8 mouse cellular contexts compared by ENCODE assay signal in genomic region chr13:46930659-46931046, GRCm38 (mm10). TPM values are rescaled to one million over a fixed set of nuclear protein-coding genes. Genes with fewer than 3 reads are reported as not detected.
A peak's percentile ranks its signal among the peaks of the same experiment; 100 is the strongest.
DNase-seq lines count a peak whose midpoint lies in the region; ATAC-seq and TF ChIP-seq lines count a peak whose summit lies in the region.

No protein-coding gene starts in this region.

- peak overlapping the region; percentile 69 for H3K4me3 ChIP-seq in erythroblast, embryonic 14.5 days (replicated peaks)
- H3K4me3 ChIP-seq in cortical plate, adult 2 months (ENCODE audit: insufficient read depth, low read length), result peak overlapping the region; percentile 47
- H3K4me3 ChIP-seq in hindbrain, embryonic 16.5 days (ENCODE audit: low read length), result peak overlapping the region; percentile 87
- H3K4me3 ChIP-seq in lung, postnatal 0 days (ENCODE audit: low read depth, low read length), result peak overlapping the region; percentile 84

- peak; percentile 88 for DNase-seq in 416B (ENCODE audit: low read depth)
- DNase-seq in lung, postnatal 0 days (ENCODE audit: low spot score), result no peak
- DNase-seq in skeletal muscle tissue, adult 2 months (ENCODE audit: low read depth, low spot score), result peak; percentile 39
- no peak for DNase-seq in retina, postnatal 1 day

- H3K27ac ChIP-seq in cortical plate, adult 2 months (ENCODE audit: insufficient read depth, low read length), result 0 out of 2 replicates have a peak overlapping the region, but pooled peaks have one; percentile 2
- H3K27ac ChIP-seq in hindbrain, embryonic 16.5 days (ENCODE audit: low read depth, low read length), result peak overlapping the region; percentile 98
- H3K27ac ChIP-seq in lung, postnatal 0 days (ENCODE audit: low read length), result peak overlapping the region; percentile 99

- H3K9me3 ChIP-seq in erythroblast, embryonic 14.5 days (ENCODE audit: control insufficient read depth, low read length), result no peaks in the 10 kb centered on the region
- H3K9me3 ChIP-seq in hindbrain, embryonic 16.5 days (ENCODE audit: control insufficient read depth, low read length), result no peaks in the 10 kb centered on the region
- H3K9me3 ChIP-seq in lung, postnatal 0 days (ENCODE audit: low read length), result no peaks in the 10 kb centered on the region

- H3K27me3 ChIP-seq in erythroblast, embryonic 14.5 days (ENCODE audit: control insufficient read depth), result peaks cover 24% of the 10 kb centered on the region
- no peaks in the 10 kb centered on the region for H3K27me3 ChIP-seq in hindbrain, embryonic 16.5 days (replicated peaks; ENCODE audit: control insufficient read depth, insufficient read depth, low read length)
- no peaks in the 10 kb centered on the region for H3K27me3 ChIP-seq in lung, postnatal 0 days (replicated peaks; ENCODE audit: insufficient read depth, low read length)

- H3K36me3 ChIP-seq in erythroblast, embryonic 14.5 days (ENCODE audit: control insufficient read depth), result peaks cover 2% of the 10 kb centered on the region; the same call in 1 of the 2 replicates
- no peaks in the 10 kb centered on the region for H3K36me3 ChIP-seq in hindbrain, embryonic 16.5 days (ENCODE audit: control insufficient read depth, insufficient read depth, low read length)
- H3K36me3 ChIP-seq in lung, postnatal 0 days (ENCODE audit: insufficient read depth, low read length), result no peaks in the 10 kb centered on the region

- H3K4me1 ChIP-seq in erythroblast, embryonic 14.5 days (ENCODE audit: control insufficient read depth), result peaks cover 18% of the 10 kb centered on the region
- H3K4me1 ChIP-seq in cortical plate, adult 2 months (ENCODE audit: control insufficient read depth, insufficient read depth, low read length), result no peaks in the 10 kb centered on the region
- peaks cover 15% of the 10 kb centered on the region for H3K4me1 ChIP-seq in hindbrain, embryonic 16.5 days (ENCODE audit: control insufficient read depth, insufficient read depth, low read depth, low read length)
- H3K4me1 ChIP-seq in lung, postnatal 0 days (ENCODE audit: insufficient read depth, low read depth, low read length), result peaks cover 21% of the 10 kb centered on the region

- no peak for TF ChIP-seq POLR2A in cortical plate, adult 2 months (IDR thresholded peaks at IDR 0.05; ENCODE audit: extremely low read depth, insufficient read depth, low read length)

- peak overlapping the region; percentile 66 for H3K4me2 ChIP-seq in hindbrain, embryonic 16.5 days (ENCODE audit: low read length)
- peak overlapping the region; percentile 91 for H3K4me2 ChIP-seq in lung, postnatal 0 days (replicated peaks; ENCODE audit: low read depth, low read length)

- no peak for TF ChIP-seq CTCF in cortical plate, adult 2 months (IDR thresholded peaks at IDR 0.05; ENCODE audit: extremely low read depth, insufficient read depth, low read length)
- TF ChIP-seq CTCF in lung, postnatal 0 days (IDR thresholded peaks at IDR 0.05), result no peak

- no peak for ATAC-seq in erythroblast, adult 5-6 weeks (replicated peaks; ENCODE audit: low FRiP score, poor library complexity, severe bottlenecking)
- peak; percentile 50 for ATAC-seq in hindbrain, embryonic 16.5 days
- ATAC-seq in lung, postnatal 0 days, result no peak; the same call in 1 of the 2 replicates

- WGBS in hindbrain, embryonic 16.5 days, result 2% methylated on average over 15 of the region's 15 CpGs
- under 1% methylated on average over 15 of the region's 15 CpGs for WGBS in lung, postnatal 0 days

- peak overlapping the region; percentile 88 for H3K9ac ChIP-seq in hindbrain, embryonic 16.5 days (ENCODE audit: low read depth, low read length)
- peak overlapping the region; percentile 41; the same call in 1 of the 2 replicates for H3K9ac ChIP-seq in lung, postnatal 0 days (replicated peaks; ENCODE audit: low read depth)

- TF ChIP-seq EP300 in lung, postnatal 0 days (IDR thresholded peaks at IDR 0.05), result no peak

RNA-seq across cellular contexts. Expression of gene Kif13a, which starts 1.0 kb away (rescaled TPM):
- polyA plus RNA-seq in erythroblast, embryonic 14.5 days (2012), result 0.01 TPM in 2 replicates
- 7.1 TPM in 2 replicates for total RNA-seq in erythroblast, adult 5-6 weeks (2015; ENCODE audit: low replicate concordance)
- total RNA-seq in erythroblast, adult 5-6 weeks (2017; ENCODE audit: low replicate concordance), result 6.6 and 12.8 TPM in 2 replicates
- polyA plus RNA-seq in cortical plate, adult 2 months (2012; rRNA removed), result 16.0 TPM in 2 replicates
- 8.0 and 8.9 TPM in 2 replicates for polyA plus RNA-seq in hindbrain, embryonic 16.5 days (2015; fragmentation: Nextera tagmentation; extraction: Ambion mirVana)
- polyA plus RNA-seq in lung, postnatal 0 days (2015; fragmentation: Nextera tagmentation; extraction: Ambion mirVana), result 30.5 TPM in 2 replicates

Comparison
In these comparisons a context has a peak if more than half of its experiments do, and no peak if none do; other contexts are left out.
1. DNase-seq: peak in 416B (single experiment) and skeletal muscle tissue, adult 2 months (single experiment); none in lung, postnatal 0 days (single experiment) and retina, postnatal 1 day (single experiment).
2. H3K27ac ChIP-seq: peak in every context shown above with its lines; median percentile 99 in lung, postnatal 0 days; 98 in hindbrain, embryonic 16.5 days; 2 in cortical plate, adult 2 months.
3. Peak in every context shown above with its lines, with median percentiles within 50 percentile points of each other: H3K4me3 ChIP-seq.